Mouse (Mus musculus) hematopoietic stem cell, adult 5-6 weeks (primary cell): ENCODE data around the gene Fam83f. TPM values are rescaled to one million over a fixed set of nuclear protein-coding genes. Genes with fewer than 3 reads are reported as not detected.
A peak's percentile ranks its signal among the peaks of the same experiment; 100 is the strongest.

Source experiments
- ATAC-seq, 2 experiments: fragments of 125-278 bp in 1 of 2; replicated peaks in 1 of 2; 2 replicates each; pipeline ENCODE4 v1.8.0; 2016 to 2017; ENCODE audit warnings: inconsistent platforms in 2 of 2, mild to moderate bottlenecking in 2 of 2, moderate number of reproducible peaks in 2 of 2, low read depth in 1 of 2, moderate TSS enrichment in 1 of 2; ENCODE audit not compliant: low FRiP score in 2 of 2, poor library complexity in 2 of 2, severe bottlenecking in 2 of 2, insufficient read depth in 1 of 2, low TSS enrichment in 1 of 2
- total RNA-seq: library from RNA; stranded (forward); fragments of 172-1452, 232-1000 nt; gene quantifications from 2 replicates; pipeline ENCODE4 v1.2.3, GENCODE M21; 2017

The Fam83f gene
- total RNA-seq, 1 experiment from 2014 or later = 0.25 TPM

DNA sequence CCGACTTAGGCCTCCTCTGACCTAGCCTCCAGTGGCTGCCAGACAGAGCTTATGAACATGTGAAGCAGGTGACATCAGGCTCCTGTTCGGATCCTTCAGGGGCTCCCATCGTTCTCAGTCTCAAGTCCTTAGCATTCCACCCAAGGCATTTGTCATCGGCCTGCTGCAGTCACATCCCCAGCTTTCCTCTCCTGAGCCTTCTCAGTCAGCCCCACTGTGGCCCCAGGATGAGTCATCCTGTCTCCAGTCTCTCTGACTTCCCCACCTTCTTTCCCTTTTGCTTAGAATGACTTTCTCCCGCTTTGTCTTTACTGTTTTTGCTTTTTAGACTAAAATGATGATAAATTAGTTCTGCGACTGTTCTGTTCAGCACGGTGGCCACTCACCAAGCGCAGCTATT is 17.8 kb upstream of the Fam83f start:
- no peak for ATAC-seq

DNA sequence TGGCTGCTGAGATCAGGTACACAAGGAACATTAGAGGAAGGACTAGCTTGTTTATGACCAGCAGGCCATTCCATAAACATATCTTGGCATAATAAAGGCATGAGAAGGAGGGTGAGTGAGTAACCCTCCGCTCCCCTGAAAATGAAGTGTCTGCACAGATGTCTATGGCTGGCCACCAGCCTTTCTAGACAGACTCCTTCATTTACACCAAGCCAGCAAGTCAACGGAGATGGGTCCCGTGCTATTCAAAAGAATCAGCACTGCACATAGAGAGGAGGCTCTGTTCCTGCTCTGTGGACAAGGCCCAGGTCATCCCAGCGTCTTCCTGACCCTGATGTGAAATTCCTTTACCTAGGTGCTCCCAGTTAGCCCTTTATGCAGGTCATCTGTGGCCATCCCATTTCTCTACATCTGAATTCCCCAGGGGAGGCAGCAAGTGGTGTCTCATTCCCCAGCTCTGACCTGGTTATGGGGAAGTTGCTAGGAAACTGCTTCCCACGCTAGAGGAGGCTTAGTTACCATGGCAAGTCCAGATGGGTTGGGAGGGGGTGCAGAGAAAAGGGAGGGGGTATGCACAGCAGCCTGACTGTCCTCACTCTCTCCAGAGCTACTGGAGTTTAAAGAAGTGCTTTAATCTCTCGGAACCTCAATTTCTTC is 12.7 kb upstream of the Fam83f start:
- no peak for ATAC-seq

DNA sequence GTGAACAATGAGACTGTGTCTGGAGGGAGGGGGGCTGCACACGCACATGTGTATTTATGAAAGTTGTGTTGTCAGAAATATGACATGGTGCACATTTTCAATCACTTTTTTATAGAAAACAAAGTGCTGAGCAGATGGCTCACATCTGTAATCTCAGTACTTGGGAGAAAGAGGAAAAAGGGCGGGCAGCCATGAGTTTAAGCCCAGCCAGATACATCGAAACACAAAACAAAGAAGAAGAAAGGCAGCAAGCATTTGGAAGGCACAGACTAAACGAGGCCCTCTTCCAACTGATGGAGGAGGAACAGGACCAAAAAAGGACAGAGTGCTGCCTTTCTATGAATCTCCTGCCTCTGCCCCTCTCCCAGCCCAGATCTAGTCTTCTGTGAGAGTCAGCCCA is 10.7 kb upstream of the Fam83f start:
- no peak for ATAC-seq

DNA sequence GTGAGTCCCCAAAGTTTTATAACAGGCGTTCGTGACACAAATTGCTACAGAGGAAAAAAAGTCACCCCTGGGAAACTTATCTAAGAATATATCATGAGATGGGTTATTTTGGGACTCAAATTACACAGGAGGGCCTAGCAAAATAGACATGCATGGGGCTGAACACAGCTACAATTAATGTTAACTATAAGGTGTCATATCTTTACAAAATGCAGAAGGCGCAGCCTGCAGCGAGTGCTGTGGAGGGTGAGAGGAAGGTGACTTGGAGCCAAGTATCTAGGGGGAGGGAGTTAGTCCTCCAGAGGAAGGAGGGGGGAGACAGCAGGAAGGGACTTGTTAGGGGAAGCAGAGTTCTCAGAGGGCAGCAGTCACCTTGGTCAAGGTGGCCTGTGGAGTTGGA is 7.2 kb upstream of the Fam83f start:
- ATAC-seq = no peak; a peak in 1 of 4 replicates

DNA sequence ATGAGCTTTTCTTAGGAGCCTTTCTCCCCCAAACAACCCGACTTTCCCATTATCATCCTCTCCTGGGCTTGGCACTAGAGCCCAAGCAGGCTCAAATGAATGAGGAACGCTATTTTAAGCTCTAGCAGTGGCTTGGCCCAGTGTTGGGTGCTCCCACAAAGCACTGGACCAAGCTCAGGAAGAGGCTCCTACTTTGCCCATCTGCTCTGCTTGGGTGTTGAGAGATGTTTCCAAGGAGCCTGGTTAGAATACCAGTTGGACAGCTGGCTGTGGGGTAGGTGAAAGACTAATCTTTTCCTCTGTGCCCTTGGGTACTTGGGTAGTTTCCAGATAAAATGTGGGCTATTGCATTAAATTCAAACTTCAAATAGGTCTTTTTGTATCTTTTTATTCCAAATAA is 1.2 kb downstream of the Fam83f start:
- no peak for ATAC-seq

DNA sequence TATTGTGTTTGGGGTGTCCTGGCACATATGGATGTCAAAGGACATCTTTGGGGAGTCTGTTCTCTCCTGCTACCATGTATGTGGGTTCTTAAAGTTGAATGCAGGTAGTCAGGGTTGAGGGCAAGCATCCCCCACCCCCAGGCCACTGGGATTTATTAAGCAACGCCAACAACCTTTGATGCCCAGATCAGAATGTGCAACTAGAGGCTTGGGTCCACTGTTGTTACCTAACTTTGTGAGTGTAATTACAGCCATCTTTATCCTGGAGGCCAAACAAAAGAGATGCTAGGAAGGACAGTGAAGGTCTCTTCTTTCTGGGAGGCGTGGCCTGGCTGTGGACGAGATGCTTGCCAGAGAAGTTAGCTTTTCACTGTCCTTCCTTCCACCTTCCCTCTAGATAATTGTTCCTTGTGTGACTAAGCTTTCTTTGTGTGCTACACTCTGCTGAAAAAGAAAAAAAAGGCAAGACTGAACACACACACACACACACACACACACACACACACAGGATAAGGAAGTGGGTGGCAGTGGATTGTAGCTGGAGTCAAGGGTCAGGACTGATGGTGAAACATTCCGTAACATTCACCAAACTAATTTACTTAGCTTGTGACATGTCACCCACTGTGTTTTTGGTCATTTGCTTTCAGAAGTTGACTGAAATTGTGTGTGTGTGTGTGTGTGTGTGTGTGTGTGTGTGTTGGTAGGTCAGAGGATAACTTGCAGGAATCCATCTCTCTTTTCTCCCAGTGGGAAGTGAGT is 1.9 kb downstream of the Fam83f start:
- ATAC-seq = no peak; a peak in 1 of 4 replicates

DNA sequence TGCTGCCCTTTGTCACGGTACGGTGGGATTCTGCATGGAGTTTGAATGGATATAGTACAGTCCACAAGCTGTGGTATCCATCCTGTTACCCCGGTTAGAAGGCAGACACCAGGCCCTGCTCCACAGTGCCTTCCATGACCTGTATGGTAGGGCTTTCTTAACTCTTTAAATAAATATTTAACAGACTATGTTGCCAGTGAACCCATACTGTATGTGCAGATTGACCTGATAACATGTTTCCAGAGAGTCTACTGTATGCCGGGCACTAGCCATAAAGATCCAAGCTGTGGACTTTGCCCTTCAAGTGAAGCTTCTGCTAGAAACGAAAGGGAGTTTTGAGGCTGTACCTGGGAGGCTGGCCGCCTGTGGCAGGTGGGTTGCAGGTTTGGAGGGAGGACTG is 3.1 kb downstream of the Fam83f start:
- no peak for ATAC-seq

DNA sequence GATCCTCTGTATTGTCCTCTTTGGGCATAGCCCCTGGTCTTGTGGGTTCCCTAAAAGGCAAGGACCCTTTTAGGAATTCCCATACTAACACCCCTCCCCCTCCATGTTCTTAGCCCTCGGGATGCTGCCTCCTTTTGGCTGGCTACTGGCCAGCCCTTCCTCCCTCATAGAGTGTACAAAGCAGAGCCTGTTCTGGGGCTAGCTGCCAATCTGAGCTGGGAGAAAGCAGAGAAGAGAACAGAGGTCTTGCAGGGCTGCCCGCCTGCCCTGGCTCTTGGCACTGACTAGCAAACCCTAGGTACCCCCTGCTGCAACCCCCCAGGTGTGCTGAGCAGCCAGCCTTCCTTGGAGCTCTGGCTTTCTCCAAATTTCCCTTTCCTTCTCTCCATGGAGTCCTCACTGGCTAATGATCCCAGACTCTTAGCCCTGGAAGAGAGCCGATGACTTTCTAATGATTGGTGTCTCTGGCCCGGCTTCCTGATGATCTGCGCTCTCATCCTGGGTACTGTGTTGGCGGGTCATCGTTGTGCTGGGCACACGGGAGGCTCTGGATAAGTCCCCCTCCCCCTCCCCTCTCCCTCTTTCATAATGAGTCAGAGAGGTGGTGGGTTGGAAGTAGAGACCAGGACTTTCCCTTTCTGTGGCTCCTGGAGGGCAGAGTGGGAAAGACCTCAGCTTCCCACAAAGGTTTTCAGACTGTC is 8.0 kb downstream of the Fam83f start:
- ATAC-seq = no peak

DNA sequence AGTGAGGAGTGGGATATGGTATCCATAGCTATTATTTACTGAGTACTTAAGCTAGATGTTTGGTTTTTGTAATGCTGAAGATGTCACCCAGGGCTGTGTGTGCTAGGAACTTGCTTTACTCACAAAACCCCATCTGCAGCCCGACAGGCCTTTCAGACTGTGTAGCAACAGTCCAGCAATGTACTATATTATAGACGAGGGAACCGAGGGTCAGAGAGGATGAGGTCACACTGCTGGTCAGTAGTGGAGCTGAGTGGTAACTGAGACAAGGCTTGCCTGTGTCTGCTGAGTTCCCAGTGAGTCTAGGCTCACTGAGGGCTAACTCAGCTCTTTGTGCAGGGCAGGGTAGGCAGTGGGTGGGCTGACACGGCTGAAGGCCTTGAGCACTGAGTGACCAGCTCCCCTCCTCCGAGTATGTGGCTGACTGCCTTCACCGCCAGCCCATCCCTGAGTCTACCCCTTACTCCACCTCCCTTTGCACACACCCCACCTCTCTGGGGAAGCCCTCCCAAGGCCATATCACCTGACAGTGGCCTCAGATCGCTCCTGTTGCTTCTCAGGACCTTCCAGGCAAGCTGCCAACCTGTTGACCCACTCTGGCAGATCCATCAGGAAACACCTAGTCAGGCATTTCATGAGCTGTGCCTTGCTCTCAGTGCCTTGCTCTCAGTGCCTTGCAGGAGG is 8.8 kb downstream of the Fam83f start:
- ATAC-seq = no peak

DNA sequence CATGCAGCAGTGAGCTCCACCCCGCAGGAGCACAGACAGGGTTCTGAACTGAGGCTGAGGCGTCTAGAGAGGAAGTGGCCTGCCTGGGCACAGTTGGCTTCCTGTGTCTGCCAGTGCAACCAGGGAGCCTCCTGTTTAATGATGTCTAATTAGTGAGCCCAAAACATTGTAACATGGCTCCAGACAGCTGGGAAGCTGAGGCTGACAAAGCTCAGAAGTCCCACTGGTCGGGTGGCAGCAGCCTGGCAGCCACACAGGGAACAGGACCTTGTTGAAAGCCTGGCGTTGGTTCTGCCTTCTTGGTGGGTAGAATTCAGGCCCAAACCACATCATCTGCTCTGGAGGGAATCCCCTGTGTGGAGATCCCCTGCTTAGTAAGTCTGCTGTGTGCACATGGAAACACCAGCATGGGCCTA is 9.8 kb downstream of the Fam83f start:
- peak; percentile 38 to 68; a peak in 3 of 4 replicates for ATAC-seq

DNA sequence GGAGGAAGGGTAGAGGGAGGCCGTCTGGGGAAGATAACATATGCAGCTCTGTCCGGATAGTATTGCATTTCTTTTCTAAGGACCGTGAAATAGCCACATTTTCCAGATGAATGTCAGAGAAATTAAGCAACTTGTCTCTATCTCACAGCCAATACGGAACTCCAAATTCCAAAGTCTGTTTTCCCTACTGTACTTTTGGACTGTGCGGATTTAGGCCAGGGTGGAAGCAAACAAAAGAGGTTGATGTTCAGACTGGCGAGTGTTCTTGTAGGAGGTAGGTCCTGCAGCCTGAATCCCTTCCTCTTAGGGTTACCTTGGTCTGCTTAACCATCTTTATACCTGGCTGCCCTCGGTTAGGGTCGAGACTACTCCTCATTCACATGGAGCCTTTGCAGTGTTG is 10.7 kb downstream of the Fam83f start:
- no peak for ATAC-seq

DNA sequence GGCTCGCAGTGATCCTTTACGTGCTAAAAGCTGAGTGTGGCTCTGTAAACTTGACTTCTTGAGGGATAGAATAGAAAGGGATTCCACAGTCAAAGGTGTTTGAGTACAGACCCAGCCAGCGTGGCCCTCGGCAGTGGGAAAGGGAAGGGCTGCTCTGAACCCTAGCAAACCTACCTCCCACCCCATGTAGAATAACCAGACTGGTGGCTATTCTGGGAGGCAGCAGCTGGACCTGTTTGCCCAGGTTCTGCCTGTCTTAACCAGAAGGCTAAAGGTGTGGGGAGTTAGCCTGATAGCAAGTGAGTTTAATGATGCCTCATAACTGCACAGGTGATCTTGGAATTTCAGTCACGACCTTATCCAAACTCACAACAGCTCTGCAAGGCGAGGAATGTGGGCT is 11.5 kb downstream of the Fam83f start:
- ATAC-seq = no peak

DNA sequence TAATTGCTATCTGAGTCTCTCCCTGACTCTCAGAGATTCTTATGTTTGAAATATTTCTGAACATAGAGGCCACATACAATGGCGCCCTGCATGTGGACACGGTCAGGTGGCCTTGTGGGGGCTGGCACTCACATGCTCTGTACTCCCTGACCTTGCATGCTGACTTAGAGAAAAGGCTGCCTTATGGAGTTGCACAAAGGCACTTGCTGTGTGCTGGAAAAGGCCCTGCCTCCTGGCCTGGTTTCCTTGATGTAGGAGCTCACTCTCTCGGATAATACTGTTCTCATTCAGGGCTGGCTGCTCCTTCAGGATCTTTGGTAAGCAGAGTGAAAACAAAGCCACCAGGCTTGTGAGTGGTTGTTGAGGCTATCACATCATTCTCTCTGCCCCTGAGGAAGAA is 12.3 kb downstream of the Fam83f start:
- ATAC-seq = no peak

DNA sequence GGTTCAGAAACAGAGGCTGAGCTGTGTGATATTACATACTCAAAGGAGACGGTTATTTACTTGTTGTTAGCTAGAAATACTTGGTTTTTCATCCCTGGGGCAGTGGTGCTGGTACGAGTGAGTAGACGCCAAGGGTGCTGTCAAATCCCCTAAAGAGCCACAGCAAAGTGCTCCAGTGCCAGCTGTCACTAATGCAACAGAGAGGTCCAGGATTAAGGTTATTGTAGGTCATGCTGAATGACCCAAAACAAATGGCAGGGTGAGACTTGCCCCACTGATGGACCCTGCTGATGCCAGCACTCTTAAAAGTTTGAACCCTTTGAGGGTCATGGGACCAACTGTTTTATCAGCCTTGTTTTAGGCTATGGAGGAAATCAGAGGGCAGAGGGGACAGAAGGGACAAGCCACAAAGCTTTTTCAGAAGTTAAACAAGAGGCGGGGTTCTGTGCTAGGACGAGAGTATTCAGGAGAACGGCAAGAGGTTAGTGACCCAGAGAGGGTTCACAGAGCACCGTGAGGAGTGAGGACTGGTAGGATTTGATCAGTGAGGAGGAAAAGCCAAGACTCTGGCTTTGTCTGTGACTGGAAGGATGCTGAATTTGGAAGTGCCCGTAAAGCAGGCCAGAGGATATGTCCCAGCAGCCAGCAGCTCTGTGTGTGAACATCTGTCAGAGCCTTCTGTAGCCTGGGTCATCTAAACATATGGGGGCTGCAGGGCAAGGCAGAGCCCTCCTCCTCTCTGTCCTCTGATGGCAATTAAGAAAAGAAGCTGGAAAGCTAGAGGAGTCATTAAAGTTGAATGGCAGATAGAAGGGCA is 13.3 kb downstream of the Fam83f start:
- no peak for ATAC-seq

DNA sequence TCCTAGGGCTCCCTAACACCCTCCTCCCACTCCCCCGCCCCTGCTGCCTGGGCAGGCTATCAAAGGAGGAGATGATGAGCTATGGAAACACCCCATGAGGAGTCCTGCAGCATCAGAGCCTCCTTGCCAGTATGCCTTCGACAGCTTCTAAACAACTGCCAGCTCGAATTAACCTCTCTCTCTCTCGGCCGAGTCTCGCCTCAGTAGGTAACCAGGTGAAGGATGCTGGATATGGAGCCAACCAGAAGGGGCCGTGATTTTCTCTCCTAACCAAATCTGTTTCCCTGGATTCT is 13.9 kb downstream of the Fam83f start:
- ATAC-seq = no peak

DNA sequence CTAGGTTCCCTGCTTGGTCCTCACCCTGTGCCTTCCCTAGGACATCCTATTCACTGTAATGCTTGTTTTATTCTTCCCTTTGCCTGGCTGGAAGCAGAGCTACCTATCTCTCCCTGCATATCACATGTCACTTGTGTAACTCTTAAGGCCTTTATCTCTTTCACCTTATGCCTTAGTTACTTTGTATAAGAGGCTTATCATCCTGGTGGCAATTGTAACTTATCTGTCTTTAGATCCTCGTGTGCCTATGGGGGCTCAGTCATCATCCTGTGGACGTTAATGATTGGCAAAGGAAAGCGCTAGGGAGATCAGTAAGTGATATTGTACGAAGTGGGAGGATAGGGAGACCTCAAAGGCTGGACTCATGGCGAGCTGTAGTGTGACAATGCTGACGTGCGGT is 16.9 kb downstream of the Fam83f start:
- ATAC-seq = no peak

DNA sequence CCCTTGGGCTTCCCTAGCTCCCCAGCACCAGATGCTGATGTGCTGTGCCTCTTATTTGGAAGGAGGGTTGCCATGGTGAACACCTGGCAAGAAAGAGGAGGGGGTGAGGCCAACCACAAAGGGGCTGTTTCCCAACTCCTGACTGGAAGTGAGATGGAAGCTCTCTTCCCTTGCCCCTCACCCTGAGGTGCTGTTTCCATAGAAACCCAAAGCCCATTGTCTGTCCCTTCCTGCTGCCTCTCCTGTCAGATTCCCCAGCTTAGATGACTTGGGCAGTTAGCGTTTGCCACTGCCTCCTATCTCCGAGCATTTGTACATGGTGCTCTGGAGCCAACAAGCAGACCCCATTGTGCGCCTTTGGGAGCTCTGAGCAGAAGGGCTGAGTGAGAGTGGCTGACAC is 21.8 kb downstream of the Fam83f start:
- no peak for ATAC-seq
